Mouse (Mus musculus) liver, postnatal 0 days (tissue): ENCODE measurements around the gene Txndc11. TPM values are rescaled to one million over a fixed set of nuclear protein-coding genes. Genes with fewer than 3 reads are reported as not detected.
A peak's percentile ranks its signal among the peaks of the same experiment; 100 is the strongest.

Experiments
- ATAC-seq: fragments of 200-750 bp; cut with Nextera tagmentation; 2 replicates; pipeline ENCODE4 v1.8.0; 2017; ENCODE audit warnings: mild to moderate bottlenecking, moderate library complexity
- DNase-seq: peaks from one replicate; pipeline ENCODE4 v3.0.0-alpha.2; 2016
- H3K27ac ChIP-seq: fragments of 300-500 bp; sonication (generic); 2 replicates; pipeline ENCODE4 v1.5.1; 2014; ENCODE audit warnings: antibody characterized with exemption, moderate library complexity, mild to moderate bottlenecking, low read depth
- H3K27me3 ChIP-seq: fragments of 300-500 bp; sonication (generic); 2 replicates; pipeline ENCODE4 v1.6.1; 2014; ENCODE audit warnings: low read length, control low read depth, mixed read lengths; ENCODE audit not compliant: insufficient read depth
- H3K36me3 ChIP-seq: fragments of 300-500 bp; sonication (generic); replicated peaks from 2 replicates; pipeline ENCODE4 v1.6.1; 2014; ENCODE audit warnings: mild to moderate bottlenecking, control low read depth, low read length, moderate library complexity, mixed read lengths; ENCODE audit not compliant: insufficient read depth
- H3K4me1 ChIP-seq: fragments of 300-500 bp; sonication (generic); 2 replicates; pipeline ENCODE4 v1.6.1; 2014; ENCODE audit warnings: antibody characterized with exemption, mild to moderate bottlenecking, control low read depth; ENCODE audit not compliant: insufficient read depth
- H3K4me2 ChIP-seq: fragments of 300-500 bp; sonication (generic); 2 replicates; pipeline ENCODE4 v1.6.1; 2014; ENCODE audit warnings: low read depth, mild to moderate bottlenecking, low read length, moderate library complexity, mixed read lengths
- H3K4me3 ChIP-seq: fragments of 300-500 bp; sonication (generic); 2 replicates; pipeline ENCODE4 v1.5.1; 2014; ENCODE audit warnings: low read depth, low read length
- H3K9ac ChIP-seq: fragments of 300-500 bp; sonication (generic); replicated peaks from 2 replicates; pipeline ENCODE4 v1.6.1; 2014; ENCODE audit warnings: mild to moderate bottlenecking, moderate library complexity
- H3K9me3 ChIP-seq: fragments of 300-500 bp; sonication (generic); 2 replicates; pipeline ENCODE4 v1.6.1; 2016; ENCODE audit warnings: mild to moderate bottlenecking, control low read depth, low read length, mixed read lengths
- CTCF ChIP-seq: sonication (generic); IDR thresholded peaks from 2 replicates; pipeline ENCODE4 v1.5.1; 2016; ENCODE audit warnings: antibody characterized with exemption, low read depth
- EP300 ChIP-seq: IDR thresholded peaks from 2 replicates; pipeline ENCODE4 v1.6.1; 2016; ENCODE audit warnings: antibody characterized with exemption, low read depth, mild to moderate bottlenecking
- WGBS: fragments of 180-500 bp; shearing (Covaris S2); extraction: QIAGEN DNeasy Blood & Tissue Kit; methylation state at CpG from one replicate; pipeline ENCODE4 v1.1.7; 2014; ENCODE audit not compliant: insufficient replicate concordance; 5-methylcytosine and 5-hydroxymethylcytosine counted together
- polyA plus RNA-seq: library from polyadenylated mRNA; unstranded; fragments of >200 nt; fragmentation: Nextera tagmentation; extraction: Ambion mirVana; gene quantifications from 2 replicates; pipeline ENCODE4 v1.2.1, GENCODE M21; 2015

Gene Txndc11
- polyA plus RNA-seq, 1 experiment from 2014 or later = 17.9 TPM

GRCm38 (mm10) chr16:11077601-11078201 lies 56.7 kb downstream of the Txndc11 start:
- no peak for DNase-seq
- no peak for ATAC-seq
- H3K9me3 ChIP-seq = no peaks in the 10 kb centered on the region
- H3K27ac ChIP-seq = no peak overlapping the region
- WGBS = 82% methylated on average over 9 of the region's 9 CpGs
- no peak for TF ChIP-seq CTCF
- TF ChIP-seq EP300 = no peak
- no peaks in the 10 kb centered on the region for H3K27me3 ChIP-seq
- H3K36me3 ChIP-seq = peaks cover 80% of the 10 kb centered on the region
- no peak overlapping the region for H3K4me3 ChIP-seq
- no peak overlapping the region for H3K9ac ChIP-seq
- H3K4me1 ChIP-seq = 0 out of 2 replicates have a peak, but pooled peaks cover 2% of the 10 kb centered on the region
- no peak overlapping the region for H3K4me2 ChIP-seq

DNA sequence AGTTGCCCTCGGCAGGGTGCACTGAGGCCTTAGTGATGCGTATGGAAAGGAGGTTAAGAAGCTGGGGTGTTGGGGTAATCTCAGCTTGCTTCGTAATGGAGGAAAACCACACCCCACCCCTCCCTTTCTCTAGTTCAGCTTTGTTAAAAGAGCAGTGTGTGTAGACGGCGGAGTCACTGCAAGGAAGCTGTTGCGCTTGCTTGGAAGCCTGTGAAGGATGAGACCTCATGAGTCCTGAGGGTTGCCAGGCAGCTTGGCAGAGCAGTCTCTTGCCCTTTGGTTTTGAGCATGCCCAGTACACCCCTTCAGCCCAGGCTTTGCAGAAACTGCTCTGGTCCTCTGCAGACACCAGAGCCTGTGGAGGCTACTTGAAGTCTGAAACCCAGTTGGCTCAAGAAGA lies 61.4 kb downstream of the Txndc11 start:
- Histone ChIP-seq H3K27ac (no peak overlapping the region), H3K36me3 (peaks cover 43% of the 10 kb centered on the region)
- WGBS = 70% methylated on average over 6 of the region's 6 CpGs

GRCm38 (mm10) chr16:11072454-11072853 lies 62.0 kb downstream of the Txndc11 start:
- TF ChIP-seq EP300 (no peak), CTCF (no peak)
- Histone ChIP-seq H3K27ac (no peak overlapping the region), H3K4me2 (no peak overlapping the region), H3K9me3 (no peaks in the 10 kb centered on the region), H3K36me3 (peaks cover 38% of the 10 kb centered on the region), H3K4me1 (peaks cover 16% of the 10 kb centered on the region), H3K27me3 (0 out of 2 replicates have a peak, but pooled peaks cover 3% of the 10 kb centered on the region), H3K4me3 (no peak overlapping the region), H3K9ac (no peak overlapping the region)
- DNase-seq = no peak
- WGBS = 82% methylated on average over 8 of the region's 8 CpGs
- no peak for ATAC-seq

More for the DNA sequence above, 61.4 kb downstream of the Txndc11 start:
- H3K4me1 ChIP-seq = peaks cover 16% of the 10 kb centered on the region
- no peak overlapping the region for H3K4me3 ChIP-seq
- H3K27me3 ChIP-seq = no peaks in the 10 kb centered on the region
- no peaks in the 10 kb centered on the region for H3K9me3 ChIP-seq
- no peak for ATAC-seq
- H3K4me2 ChIP-seq = no peak overlapping the region
- DNase-seq = no peak
- no peak overlapping the region for H3K9ac ChIP-seq
- TF ChIP-seq CTCF = no peak
- no peak for TF ChIP-seq EP300

DNA sequence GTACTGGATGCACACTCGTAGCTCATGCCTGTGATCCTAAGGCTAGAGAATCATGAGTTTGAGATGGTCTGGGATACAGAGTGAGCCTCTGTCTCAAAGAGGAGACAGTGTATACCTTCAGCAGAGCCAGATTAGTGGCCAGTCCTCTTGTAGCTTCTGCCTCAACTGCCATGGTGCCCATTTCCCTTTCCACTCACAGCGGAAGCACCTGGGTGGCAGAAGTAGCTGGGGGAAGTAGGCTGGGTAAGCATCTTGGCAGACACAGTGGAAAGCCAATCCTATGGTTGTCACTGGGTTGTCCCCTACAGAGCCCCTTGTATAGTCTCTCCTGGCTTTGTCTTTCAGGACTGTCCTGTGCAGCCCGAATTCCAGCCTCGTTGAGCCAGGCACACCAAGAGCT lies 62.6 kb downstream of the Txndc11 start:
- Histone ChIP-seq H3K9ac (no peak overlapping the region), H3K9me3 (no peaks in the 10 kb centered on the region), H3K4me2 (no peak overlapping the region), H3K27ac (no peak overlapping the region), H3K36me3 (peaks cover 34% of the 10 kb centered on the region), H3K4me1 (peaks cover 18% of the 10 kb centered on the region), H3K27me3 (peaks cover 7% of the 10 kb centered on the region), H3K4me3 (no peak overlapping the region)
- 74% methylated on average over 4 of the region's 4 CpGs for WGBS
- TF ChIP-seq EP300 (no peak), CTCF (no peak)
- DNase-seq (no peak), ATAC-seq (no peak)

- Histone ChIP-seq H3K9ac (no peak overlapping the region), H3K4me2 (no peak overlapping the region), H3K27me3 (peaks cover 13% of the 10 kb centered on the region), H3K27ac (no peak overlapping the region), H3K4me3 (no peak overlapping the region), H3K36me3 (peaks cover 27% of the 10 kb centered on the region), H3K4me1 (peaks cover 25% of the 10 kb centered on the region), H3K9me3 (no peaks in the 10 kb centered on the region)
- TF ChIP-seq CTCF (0 out of 2 replicates have a peak, but pooled peaks have one; percentile 1), EP300 (no peak)
- 87% methylated on average over 5 of the region's 5 CpGs for WGBS
- DNase-seq (no peak), ATAC-seq (no peak)
Observed at GRCm38 (mm10) chr16:11071176-11071575, 63.3 kb downstream of the Txndc11 start.

DNA sequence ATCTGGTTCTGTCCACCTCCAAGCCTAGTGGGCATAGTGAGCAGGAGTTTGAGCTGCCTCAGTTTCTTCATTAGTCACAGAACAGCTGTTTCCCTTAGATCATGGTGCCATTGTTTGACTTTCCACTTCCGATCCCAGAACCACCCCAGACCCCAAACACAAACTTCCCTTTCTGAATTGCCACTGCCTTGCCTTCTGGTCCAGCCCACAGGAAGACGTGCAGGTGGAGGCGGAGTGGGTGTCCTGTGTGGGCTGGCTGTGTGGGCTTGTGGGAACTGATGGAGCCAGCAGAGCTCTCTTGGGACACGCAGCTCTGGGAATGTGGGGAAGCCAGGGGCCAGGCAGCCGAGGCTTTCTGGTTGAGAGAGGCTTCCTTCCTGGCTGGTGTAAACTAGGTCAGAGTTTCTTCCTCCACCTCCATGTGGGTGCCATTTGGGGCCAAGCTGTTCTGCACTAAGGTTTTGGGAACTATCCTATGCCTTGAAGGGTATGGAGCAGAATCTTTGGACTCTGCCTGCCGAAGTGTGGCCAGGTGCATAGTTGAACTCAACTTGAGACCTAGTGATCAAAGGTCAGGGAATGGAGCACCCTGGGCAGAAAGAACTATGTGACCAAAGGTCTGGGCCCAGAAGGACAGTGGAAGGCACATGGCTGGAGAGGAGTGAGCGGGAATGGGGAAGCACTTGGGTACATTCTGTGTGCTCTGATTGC lies 64.6 kb downstream of the Txndc11 start:
- ATAC-seq = no peak
- no peak overlapping the region for H3K4me3 ChIP-seq
- no peak for DNase-seq
- peaks cover 33% of the 10 kb centered on the region for H3K4me1 ChIP-seq
- peak overlapping the region; percentile 13; the same call in 1 of the 2 replicates for H3K4me2 ChIP-seq
- TF ChIP-seq CTCF = no peak
- TF ChIP-seq EP300 = no peak
- H3K9me3 ChIP-seq = no peaks in the 10 kb centered on the region
- H3K27ac ChIP-seq = 0 out of 2 replicates have a peak overlapping the region, but pooled peaks have one; percentile 11
- H3K9ac ChIP-seq = no peak overlapping the region
- H3K27me3 ChIP-seq = peaks cover 21% of the 10 kb centered on the region
- 31% methylated on average over 7 of the region's 7 CpGs for WGBS
- H3K36me3 ChIP-seq = peaks cover 17% of the 10 kb centered on the region
